Mouse (Mus musculus) embryonic facial prominence, embryonic 11.5 days (tissue): ENCODE measurements at regions not wholly inside any gene's neighbourhood (a gene's known extent, or its start where the extent isn't known, plus 50 kb on each side); places are given as distances from the start of the nearest gene placed in this dataset.

Source experiments
- ATAC-seq: fragments of 200-750 bp; cut with Nextera tagmentation; replicated peaks from 2 replicates; pipeline ENCODE4 v1.8.0; 2017; ENCODE audit warnings: low read depth; ENCODE audit not compliant: insufficient number of reproducible peaks, low FRiP score, low TSS enrichment
- DNase-seq: peaks from one replicate; pipeline ENCODE4 v3.0.0-alpha.2; 2015; ENCODE audit warnings: low spot score
- H3K27ac ChIP-seq: fragments of 300-500 bp; sonication (generic); replicated peaks from 2 replicates; pipeline ENCODE4 v1.5.1; 2014; ENCODE audit warnings: mild to moderate bottlenecking, low read depth, low read length, control low read depth
- H3K27me3 ChIP-seq: fragments of 300-500 bp; sonication (generic); 2 replicates; pipeline ENCODE4 v1.6.1; 2014; ENCODE audit warnings: mild to moderate bottlenecking, low read length, moderate library complexity, mixed read lengths; ENCODE audit not compliant: control insufficient read depth, insufficient read depth
- H3K36me3 ChIP-seq: fragments of 300-500 bp; sonication (generic); replicated peaks from 2 replicates; pipeline ENCODE4 v1.6.1; 2014; ENCODE audit warnings: low read depth, mild to moderate bottlenecking, low read length, moderate library complexity, mixed read lengths; ENCODE audit not compliant: control insufficient read depth, insufficient read depth
- H3K4me1 ChIP-seq: fragments of 300-500 bp; sonication (generic); 2 replicates; pipeline ENCODE4 v1.6.1; 2014; ENCODE audit warnings: low read length, mixed read lengths; ENCODE audit not compliant: control insufficient read depth, insufficient read depth
- H3K4me2 ChIP-seq: fragments of 300-500 bp; sonication (generic); 2 replicates; pipeline ENCODE4 v1.6.1; 2014; ENCODE audit warnings: low read depth, mild to moderate bottlenecking, control low read depth, low read length, moderate library complexity
- H3K4me3 ChIP-seq: fragments of 300-500 bp; sonication (generic); 2 replicates; pipeline ENCODE4 v1.5.1; 2014; ENCODE audit warnings: low read depth, low read length, control low read depth
- H3K9ac ChIP-seq: fragments of 300-500 bp; sonication (generic); replicated peaks from 2 replicates; pipeline ENCODE4 v1.6.1; 2014; ENCODE audit warnings: mild to moderate bottlenecking, control low read depth, low read length
- H3K9me3 ChIP-seq: fragments of 300-500 bp; sonication (generic); replicated peaks from 2 replicates; pipeline ENCODE4 v1.6.1; 2016; ENCODE audit warnings: mild to moderate bottlenecking, low read length, inconsistent platforms, mixed read lengths; ENCODE audit not compliant: control insufficient read depth
- WGBS: fragments of 180-500 bp; shearing (Covaris S2); extraction: QIAGEN DNeasy Blood & Tissue Kit; methylation state at CpG from one replicate; pipeline ENCODE4 v1.1.7; 2014; 5-methylcytosine and 5-hydroxymethylcytosine counted together

GRCm38 (mm10) chr10:103910098-103910497, 232.7 kb upstream of the Gm21293 start:
- DNase-seq (no peak), ATAC-seq (no peak)

DNA sequence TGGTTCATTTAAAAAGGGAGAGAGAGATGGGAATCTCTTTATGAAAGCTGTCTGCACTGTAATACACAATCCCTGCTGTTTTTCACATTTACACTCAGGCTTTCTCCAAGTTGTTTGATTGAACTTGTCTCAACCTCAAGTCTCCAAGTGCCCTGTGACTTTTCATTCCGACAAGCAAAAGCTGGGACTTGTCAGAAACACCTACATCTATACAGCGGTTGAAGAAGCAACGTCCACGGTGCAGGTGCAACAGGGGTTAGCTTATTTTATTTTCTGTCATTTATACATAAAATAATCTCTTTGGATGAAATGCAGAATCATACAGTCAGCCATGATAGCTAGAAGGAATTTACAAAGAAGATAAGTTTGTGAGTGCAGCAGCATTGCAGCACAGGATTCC, 184.6 kb upstream of the Gm21293 start:
- no peak overlapping the region for H3K4me2 ChIP-seq
- no peaks in the 10 kb centered on the region for H3K27me3 ChIP-seq
- H3K9me3 ChIP-seq = no peaks in the 10 kb centered on the region
- H3K4me1 ChIP-seq = no peaks in the 10 kb centered on the region
- WGBS = 72% methylated on average over 4 of the region's 4 CpGs
- no peak overlapping the region for H3K9ac ChIP-seq
- no peak overlapping the region for H3K4me3 ChIP-seq
- H3K36me3 ChIP-seq = no peaks in the 10 kb centered on the region
- no peak overlapping the region for H3K27ac ChIP-seq
- ATAC-seq (no peak), DNase-seq (no peak)

More at GRCm38 (mm10) chr10:103910098-103910497, 232.7 kb upstream of the Gm21293 start:
- Histone ChIP-seq H3K4me1 (no peaks in the 10 kb centered on the region), H3K27me3 (no peaks in the 10 kb centered on the region), H3K36me3 (no peaks in the 10 kb centered on the region), H3K9me3 (no peaks in the 10 kb centered on the region), H3K9ac (no peak overlapping the region), H3K27ac (no peak overlapping the region), H3K4me3 (no peak overlapping the region), H3K4me2 (no peak overlapping the region)
- WGBS = 72% methylated on average over 2 of the region's 2 CpGs

DNA sequence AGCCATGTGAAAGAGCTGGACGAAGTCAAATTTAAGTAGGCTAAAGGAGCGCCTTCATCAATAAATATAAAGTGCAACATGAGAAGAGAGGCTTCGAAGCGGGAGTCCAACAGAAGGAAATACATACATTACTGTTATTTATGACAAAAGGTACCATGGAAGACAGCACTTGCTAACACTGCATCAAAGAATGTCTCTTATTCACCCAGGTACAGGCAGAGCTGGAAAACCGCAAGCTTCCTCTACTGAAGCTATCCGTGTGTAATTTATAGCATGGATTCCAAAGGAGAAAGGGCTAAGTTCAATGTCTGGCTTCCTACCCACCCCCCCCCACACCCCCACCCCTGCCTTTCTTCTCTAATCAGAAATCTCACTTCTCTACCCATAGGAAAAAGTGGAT, 166.7 kb upstream of the Gm21293 start:
- no peaks in the 10 kb centered on the region for H3K36me3 ChIP-seq
- 75% methylated on average over 6 of the region's 6 CpGs for WGBS
- H3K9me3 ChIP-seq = no peaks in the 10 kb centered on the region
- DNase-seq = no peak
- H3K27me3 ChIP-seq = no peaks in the 10 kb centered on the region
- H3K9ac ChIP-seq = no peak overlapping the region
- no peak overlapping the region for H3K4me2 ChIP-seq
- no peak overlapping the region for H3K27ac ChIP-seq
- H3K4me1 ChIP-seq = no peaks in the 10 kb centered on the region
- ATAC-seq = no peak
- no peak overlapping the region for H3K4me3 ChIP-seq

- no peak for ATAC-seq
- WGBS = 37% methylated on average over 1 of the region's 1 CpGs
Observed at GRCm38 (mm10) chr10:103984287-103984956, 158.4 kb upstream of the Gm21293 start.

DNA sequence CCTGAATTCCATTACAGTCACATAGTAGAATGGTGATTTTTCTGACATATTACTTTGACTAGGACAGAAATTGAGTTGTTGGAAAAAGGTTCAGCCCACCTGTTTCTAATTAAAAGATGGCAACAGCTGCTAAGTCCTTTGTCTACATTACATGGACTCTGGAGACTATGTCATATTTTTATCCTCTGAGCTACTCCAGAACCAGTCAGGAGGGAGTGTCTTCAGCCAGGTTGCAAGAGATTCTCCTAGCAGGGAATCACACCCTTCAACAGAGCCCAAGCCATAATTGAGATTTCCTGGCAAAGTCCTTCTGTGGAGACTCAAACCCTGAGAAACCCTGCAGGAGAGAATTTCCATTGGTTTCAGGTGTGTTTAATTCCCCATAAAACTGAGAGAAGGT, 123.2 kb upstream of the Gm21293 start:
- Histone ChIP-seq H3K4me3 (no peak overlapping the region), H3K9me3 (no peaks in the 10 kb centered on the region), H3K4me1 (no peaks in the 10 kb centered on the region), H3K27me3 (no peaks in the 10 kb centered on the region), H3K4me2 (no peak overlapping the region), H3K36me3 (no peaks in the 10 kb centered on the region), H3K27ac (no peak overlapping the region), H3K9ac (no peak overlapping the region)
- ATAC-seq (no peak), DNase-seq (no peak)

More at GRCm38 (mm10) chr10:103984287-103984956, 158.4 kb upstream of the Gm21293 start:
- peak; percentile 28 for DNase-seq
- Histone ChIP-seq H3K9ac (no peak overlapping the region), H3K9me3 (no peaks in the 10 kb centered on the region), H3K4me1 (no peaks in the 10 kb centered on the region), H3K4me3 (no peak overlapping the region), H3K4me2 (no peak overlapping the region), H3K36me3 (no peaks in the 10 kb centered on the region), H3K27me3 (no peaks in the 10 kb centered on the region), H3K27ac (no peak overlapping the region)

GRCm38 (mm10) chr10:104021593-104021992, 121.2 kb upstream of the Gm21293 start:
- H3K4me1 ChIP-seq = no peaks in the 10 kb centered on the region
- no peaks in the 10 kb centered on the region for H3K27me3 ChIP-seq
- H3K9ac ChIP-seq = no peak overlapping the region
- H3K27ac ChIP-seq = no peak overlapping the region
- H3K36me3 ChIP-seq = no peaks in the 10 kb centered on the region
- ATAC-seq (no peak), DNase-seq (no peak)
- no peaks in the 10 kb centered on the region for H3K9me3 ChIP-seq
- H3K4me2 ChIP-seq = no peak overlapping the region
- H3K4me3 ChIP-seq = no peak overlapping the region

DNA sequence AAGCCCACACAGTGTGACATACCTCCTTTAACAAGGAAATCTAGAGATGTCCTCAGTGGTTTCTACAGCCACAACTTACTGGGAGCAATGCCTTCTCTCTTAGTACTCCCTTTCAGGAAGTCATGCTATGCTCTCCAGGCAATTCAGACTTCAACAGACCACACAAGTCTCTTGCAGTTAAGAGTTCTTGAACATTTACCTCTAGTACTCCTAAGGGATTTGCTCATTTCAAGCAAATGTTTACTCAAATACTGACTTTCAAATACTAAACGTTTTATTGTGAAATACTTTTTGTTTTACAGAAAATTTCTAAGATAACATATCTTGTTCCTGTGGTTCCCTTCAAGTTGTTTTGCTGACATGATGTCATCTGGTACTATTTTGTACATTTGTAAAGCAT, 114.6 kb upstream of the Gm21293 start:
- H3K4me3 ChIP-seq = no peak overlapping the region
- H3K27ac ChIP-seq = no peak overlapping the region
- H3K27me3 ChIP-seq = no peaks in the 10 kb centered on the region
- H3K4me2 ChIP-seq = no peak overlapping the region
- ATAC-seq = no peak
- no peaks in the 10 kb centered on the region for H3K4me1 ChIP-seq
- H3K9me3 ChIP-seq = no peaks in the 10 kb centered on the region
- no peaks in the 10 kb centered on the region for H3K36me3 ChIP-seq
- WGBS = 63% methylated on average over 1 of the region's 1 CpGs
- no peak for DNase-seq
- H3K9ac ChIP-seq = no peak overlapping the region

DNA sequence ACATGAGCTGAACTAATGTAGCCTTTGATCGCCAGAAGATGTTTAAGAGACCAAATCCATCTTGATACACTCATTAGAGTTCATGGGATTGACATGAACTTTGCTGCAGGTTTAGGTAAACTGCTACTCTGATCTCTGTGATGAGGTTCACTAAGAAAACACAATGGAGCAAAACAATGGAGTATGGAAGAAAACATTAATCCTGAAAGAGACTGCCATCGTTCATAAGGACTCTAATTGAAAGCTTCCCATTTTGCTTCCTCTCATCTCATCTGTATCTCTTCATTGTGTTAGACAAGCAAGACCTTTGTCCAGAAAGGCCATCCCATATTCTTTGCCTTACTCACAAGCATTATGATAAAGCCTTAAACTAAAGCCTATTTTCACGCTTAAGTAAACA, 110.0 kb upstream of the Gm21293 start:
- Histone ChIP-seq H3K4me2 (no peak overlapping the region), H3K4me3 (no peak overlapping the region), H3K27ac (no peak overlapping the region), H3K4me1 (no peaks in the 10 kb centered on the region), H3K9me3 (no peaks in the 10 kb centered on the region), H3K27me3 (no peaks in the 10 kb centered on the region), H3K36me3 (no peaks in the 10 kb centered on the region), H3K9ac (no peak overlapping the region)
- ATAC-seq (no peak), DNase-seq (no peak)
- 70% methylated on average over 3 of the region's 3 CpGs for WGBS
